ENCODE assay signal across 30 mouse cellular contexts in the genomic region with DNA sequence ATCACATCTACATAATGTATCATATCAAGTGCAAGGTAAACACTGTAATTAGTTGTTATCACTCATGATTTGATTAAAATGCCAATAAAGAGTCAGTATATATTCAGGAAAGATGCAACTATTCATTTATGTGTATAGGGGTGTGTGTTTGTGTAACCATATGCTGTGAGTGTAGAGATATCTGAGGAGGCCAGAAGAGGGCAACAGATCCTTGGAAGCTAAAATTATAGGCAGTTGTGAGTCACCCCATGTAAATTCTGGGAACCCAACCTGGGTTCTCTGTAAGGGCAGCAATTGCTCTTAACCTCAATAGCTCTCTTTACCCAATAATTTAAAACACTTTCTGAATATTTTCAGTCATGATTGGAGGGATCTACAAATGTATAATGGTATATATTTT. TPM values are rescaled to one million over a fixed set of nuclear protein-coding genes. Genes with fewer than 3 reads are reported as not detected.
DNase-seq lines count a peak whose midpoint lies in the region; ATAC-seq and TF ChIP-seq lines count a peak whose summit lies in the region.
"Had no signal": no experiment of that assay in that cellular context is flagged by ENCODE, and none has a peak within 500 bp of the region (broad histone marks: within the 10 kb centered on the region; RNA-seq: fewer than 3 reads in every experiment).

No protein-coding gene starts in this region.

- no peaks in the 10 kb centered on the region for H3K9me3 ChIP-seq in liver, postnatal 0 days (ENCODE audit: low read length)
- H3K9me3 ChIP-seq in liver, embryonic 11.5 days (ENCODE audit: control insufficient read depth, low read length) = no peaks in the 10 kb centered on the region
- no peaks in the 10 kb centered on the region for H3K9me3 ChIP-seq in CH12.LX (replicated peaks; ENCODE audit: low read length)
- H3K9me3 ChIP-seq: embryonic facial prominence, embryonic 12.5 days; embryonic facial prominence, embryonic 15.5 days; heart, embryonic 13.5 days; hindbrain, embryonic 12.5 days; hindbrain, embryonic 15.5 days had no signal

- no peak overlapping the region for H3K27ac ChIP-seq in heart, adult 2 months
- H3K27ac ChIP-seq in liver, postnatal 0 days (ENCODE audit: low read depth) = no peak overlapping the region
- H3K27ac ChIP-seq in liver, embryonic 11.5 days (ENCODE audit: low read depth, low read length) = no peak overlapping the region
- no peak overlapping the region for H3K27ac ChIP-seq in CH12.LX (ENCODE audit: insufficient read depth, low read depth)
- H3K27ac ChIP-seq: embryonic facial prominence, embryonic 12.5 days; embryonic facial prominence, embryonic 15.5 days; heart, embryonic 13.5 days; hindbrain, embryonic 12.5 days; hindbrain, embryonic 15.5 days had no signal

- no peak overlapping the region for H3K4me3 ChIP-seq in heart, adult 2 months
- no peak overlapping the region for H3K4me3 ChIP-seq in liver, postnatal 0 days (ENCODE audit: low read depth, low read length)
- H3K4me3 ChIP-seq in liver, embryonic 11.5 days (ENCODE audit: low read depth, low read length) = no peak overlapping the region
- no peak overlapping the region for H3K4me3 ChIP-seq in CH12.LX (replicated peaks in 1 of 3; ENCODE audit: low read depth in 2 of 3, low read length in 2 of 3, poor library complexity in 1 of 3)
- H3K4me3 ChIP-seq: embryonic facial prominence, embryonic 12.5 days; embryonic facial prominence, embryonic 15.5 days; heart, embryonic 13.5 days; hindbrain, embryonic 12.5 days; hindbrain, embryonic 15.5 days had no signal

- no peaks in the 10 kb centered on the region for H3K79me2 ChIP-seq in heart, adult 2 months (replicated peaks; ENCODE audit: control insufficient read depth, insufficient read depth, low read length)
- H3K79me2 ChIP-seq in CH12.LX (replicated peaks; ENCODE audit: control insufficient read depth, extremely low read depth, insufficient read depth, poor library complexity, severe bottlenecking) = no peaks in the 10 kb centered on the region

- TF ChIP-seq EP300 in heart, adult 2 months (IDR thresholded peaks at IDR 0.05; ENCODE audit: insufficient read depth, low read depth, low read length) = no peak
- no peak for TF ChIP-seq EP300 in liver, postnatal 0 days (IDR thresholded peaks at IDR 0.05; ENCODE audit: low read depth)
- no peak for TF ChIP-seq EP300 in CH12.LX (IDR thresholded peaks at IDR 0.05; ENCODE audit: low read length)

- no peak overlapping the region for H3K4me2 ChIP-seq in liver, postnatal 0 days (ENCODE audit: low read depth, low read length)
- no peak overlapping the region for H3K4me2 ChIP-seq in liver, embryonic 11.5 days
- no peak overlapping the region for H3K4me2 ChIP-seq in CH12.LX (ENCODE audit: insufficient read depth, low read depth, poor library complexity, severe bottlenecking)
- H3K4me2 ChIP-seq: embryonic facial prominence, embryonic 12.5 days; embryonic facial prominence, embryonic 15.5 days; heart, embryonic 13.5 days; hindbrain, embryonic 12.5 days; hindbrain, embryonic 15.5 days had no signal

- H3K9ac ChIP-seq in heart, adult 2 months (ENCODE audit: low read depth, low read length) = no peak overlapping the region
- no peak overlapping the region for H3K9ac ChIP-seq in liver, postnatal 0 days (replicated peaks)
- H3K9ac ChIP-seq in liver, embryonic 11.5 days (ENCODE audit: low read depth, low read length) = no peak overlapping the region
- no peak overlapping the region for H3K9ac ChIP-seq in CH12.LX (ENCODE audit: insufficient read depth, low read depth)
- H3K9ac ChIP-seq: embryonic facial prominence, embryonic 12.5 days; embryonic facial prominence, embryonic 15.5 days; forebrain, postnatal 0 days; heart, embryonic 13.5 days; hindbrain, embryonic 12.5 days; hindbrain, embryonic 15.5 days had no signal

- H3K4me1 ChIP-seq in heart, adult 2 months (ENCODE audit: control insufficient read depth, insufficient read depth, low read length) = 0 out of 2 replicates have a peak, but pooled peaks cover 2% of the 10 kb centered on the region
- no peaks in the 10 kb centered on the region for H3K4me1 ChIP-seq in liver, postnatal 0 days (ENCODE audit: insufficient read depth)
- no peaks in the 10 kb centered on the region for H3K4me1 ChIP-seq in liver, embryonic 11.5 days (replicated peaks; ENCODE audit: control insufficient read depth, insufficient read depth, low read length)
- no peaks in the 10 kb centered on the region for H3K4me1 ChIP-seq in CH12.LX (ENCODE audit: control insufficient read depth in 1 of 2, insufficient read depth in 2 of 2)
- H3K4me1 ChIP-seq: hindbrain, embryonic 12.5 days; hindbrain, embryonic 15.5 days had no signal

- no peak for ATAC-seq in liver, postnatal 0 days
- no peak for ATAC-seq in liver, embryonic 11.5 days (replicated peaks; ENCODE audit: low FRiP score)
- ATAC-seq in activated CD4-positive, CD25-positive, alpha-beta regulatory T cell, adult 4 months = no peak
- ATAC-seq: forebrain, embryonic 14.5 days; forebrain, postnatal 0 days had no signal

- dilution Hi-C loops in CH12.LX (cut with MboI; ENCODE audit: extremely low pct_ligation_motif_present, extremely low pct_unique_long_range_greater_than_20kb, low sequenced_read_pairs) = no loop called here

- TF ChIP-seq POLR2A in heart, adult 2 months (IDR thresholded peaks at IDR 0.05; ENCODE audit: insufficient read depth, low read depth, low read length) = no peak
- TF ChIP-seq POLR2A in CH12.LX (IDR thresholded peaks at IDR 0.05; ENCODE audit: low read depth, low read length) = no peak

- H3K36me3 ChIP-seq in heart, adult 2 months (ENCODE audit: control insufficient read depth, insufficient read depth, low read length) = peaks cover 7% of the 10 kb centered on the region
- peaks cover 33% of the 10 kb centered on the region for H3K36me3 ChIP-seq in liver, postnatal 0 days (replicated peaks; ENCODE audit: insufficient read depth, low read length)
- H3K36me3 ChIP-seq in liver, embryonic 11.5 days (ENCODE audit: control insufficient read depth, insufficient read depth, low read length) = no peaks in the 10 kb centered on the region
- H3K36me3 ChIP-seq in CH12.LX (replicated peaks in 1 of 2; ENCODE audit: control insufficient read depth in 1 of 2, insufficient read depth in 1 of 2, low read length in 1 of 2) = peaks cover 41 to 61% of the 10 kb centered on the region in 2 experiments
- H3K36me3 ChIP-seq: hindbrain, embryonic 12.5 days; hindbrain, embryonic 15.5 days had no signal

- in situ Hi-C loops in CH12.LX (cut with MboI; ENCODE audit: low pct_ligation_motif_present, low pct_unique_long_range_greater_than_20kb, low sequenced_read_pairs) = loop anchor here (25.0 kb wide), 2 partner anchors 667 to 817 kb away; no protein-coding TSS in a partner anchor

- DNase-seq in heart, adult 2 months = no peak
- DNase-seq in heart, postnatal 10 days = no peak
- DNase-seq in liver, postnatal 0 days = no peak
- DNase-seq in liver, embryonic 11.5 days (ENCODE audit: low spot score) = no peak
- DNase-seq in 416B (ENCODE audit: low read depth) = peak; percentile 51
- no peak for DNase-seq in CH12.LX (ENCODE audit: extremely low read depth)
- no peak for DNase-seq in left cerebral cortex, adult 18-20 months (ENCODE audit: low spot score in 2 of 2)
- DNase-seq: adrenal gland, adult 2 months; adrenal gland, postnatal 14 days; cerebellum, adult 11 months; cerebellum, adult 2 months; cerebellum, adult 9-11 months; cerebellum, postnatal 25 days; forebrain, postnatal 0 days; gastrocnemius, postnatal 10 days; gastrocnemius, postnatal 36 days had no signal

- peak; percentile 45 for TF ChIP-seq CTCF in heart, adult 2 months (IDR thresholded peaks at IDR 0.05)
- 0 out of 2 replicates have a peak, but pooled peaks have one; percentile 11 for TF ChIP-seq CTCF in liver, postnatal 0 days (IDR thresholded peaks at IDR 0.05; ENCODE audit: low read depth)
- peak in 1 of 2 experiments; percentile 21; a peak in 1 of 4 replicates for TF ChIP-seq CTCF in CH12.LX (conservative IDR thresholded peaks at IDR 0.05 in 1 of 2, IDR thresholded peaks at IDR 0.05 in 1 of 2; ENCODE audit: low read depth in 2 of 2, low read length in 2 of 2)

- peak; percentile 12 for TF ChIP-seq RAD21 in CH12.LX (IDR thresholded peaks at IDR 0.05; ENCODE audit: low read depth, low read length)

- intact Hi-C loops in heart, adult 2 months (cut with DNase I) = no loop called here
- intact Hi-C loops in heart, postnatal 10 days (cut with DNase I) = no loop called here

- H3K27me3 ChIP-seq in heart, adult 2 months (ENCODE audit: control insufficient read depth, insufficient read depth, low read length) = no peaks in the 10 kb centered on the region
- no peaks in the 10 kb centered on the region for H3K27me3 ChIP-seq in liver, postnatal 0 days (ENCODE audit: insufficient read depth, low read length)
- H3K27me3 ChIP-seq in liver, embryonic 11.5 days (replicated peaks; ENCODE audit: control insufficient read depth, insufficient read depth, low read length) = no peaks in the 10 kb centered on the region
- H3K27me3 ChIP-seq in CH12.LX (replicated peaks) = no peaks in the 10 kb centered on the region
- H3K27me3 ChIP-seq: embryonic facial prominence, embryonic 12.5 days; embryonic facial prominence, embryonic 15.5 days; heart, embryonic 13.5 days; hindbrain, embryonic 12.5 days; hindbrain, embryonic 15.5 days had no signal

TF ChIP-seq in CH12.LX, 34 proteins besides CTCF, POLR2A, EP300 and RAD21:
- no peak for TF ChIP-seq PAX5 (IDR thresholded peaks at IDR 0.05; ENCODE audit: low read length)
- TF ChIP-seq SMC3 (IDR thresholded peaks at IDR 0.05; ENCODE audit: low read depth, low read length) = no peak

RNA-seq across cellular contexts. Expression of a gene that starts 48.4 kb away (rescaled TPM):
- total RNA-seq in heart, adult 2 months (2021) = not detected
- polyA plus RNA-seq in heart, adult 2 months (2012; rRNA removed) = not detected in 2 replicates
- total RNA-seq in heart, postnatal 10 days (2021) = not detected
- polyA plus RNA-seq in liver, postnatal 0 days (2015; fragmentation: Nextera tagmentation; extraction: Ambion mirVana) = not detected in 2 replicates
- polyA plus RNA-seq in liver, embryonic 11.5 days (2014; fragmentation: Nextera tagmentation; extraction: Ambion mirVana) = not detected in 2 replicates
- not detected in 2 replicates for total RNA-seq in CH12.LX (2012; rRNA removed)
- 0.11 and 0.19 TPM in 2 replicates for total RNA-seq in CH12.LX (2014; rRNA removed)
- polyA plus RNA-seq in CH12.LX (2012; ENCODE audit: insufficient read length, low read depth) = 0.07 and 0.08 TPM in 2 replicates
- not detected for total RNA-seq in left cerebral cortex, adult 18-20 months (2021)
- polyA plus RNA-seq in activated CD4-positive, CD25-positive, alpha-beta regulatory T cell, adult 4 months (2017; shearing (Covaris generic)) = not detected
- total RNA-seq: adrenal gland, adult 2 months; adrenal gland, postnatal 14 days; common myeloid progenitor, adult 5-6 weeks; forebrain, postnatal 0 days; gastrocnemius, postnatal 10 days; gastrocnemius, postnatal 36 days; granulocyte monocyte progenitor cell, adult 5-6 weeks; heart, postnatal 25 days; hematopoietic stem cell, adult 5-6 weeks had no signal
- polyA plus RNA-seq: adrenal gland, adult 2 months; cerebellum, adult 2 months; embryonic facial prominence, embryonic 12.5 days; forebrain, embryonic 11.5 days; forebrain, embryonic 14.5 days; forebrain, postnatal 0 days; frontal cortex, adult 2 months; heart, embryonic 13.5 days; hindbrain, embryonic 12.5 days; hindbrain, embryonic 15.5 days; intestine, embryonic 14.5 days had no signal
